Mouse (Mus musculus) heart, embryonic 14.5 days (tissue): Measurements from ENCODE around the gene Irf2bp2. TPM values are rescaled to one million over a fixed set of nuclear protein-coding genes. Genes with fewer than 3 reads are reported as not detected.

Experiments used
- ATAC-seq: fragments of 200-750 bp; cut with Nextera tagmentation; 2 replicates; pipeline ENCODE4 v1.8.0; 2017; ENCODE audit warnings: low read depth, moderate TSS enrichment; ENCODE audit not compliant: insufficient number of reproducible peaks, insufficient read depth, low FRiP score
- H3K27ac ChIP-seq, 2 experiments: fragments of 200-500 bp in 1 of 2; fragments of 300-500 bp in 1 of 2; sonication (generic) in 1 of 2; replicated peaks in 1 of 2; 2 replicates each; pipeline ENCODE4 v1.5.1; 2012 to 2014; ENCODE audit warnings: low read depth in 2 of 2, low read length in 2 of 2, control low read depth in 1 of 2, mild to moderate bottlenecking in 1 of 2, mixed read lengths in 1 of 2; ENCODE audit not compliant: control insufficient read depth in 1 of 2, insufficient read depth in 1 of 2
- H3K27me3 ChIP-seq: fragments of 300-500 bp; sonication (generic); 2 replicates; pipeline ENCODE4 v1.6.1; 2014; ENCODE audit warnings: mild to moderate bottlenecking, low read length, control low read depth; ENCODE audit not compliant: control insufficient read depth, insufficient read depth
- H3K36me3 ChIP-seq: fragments of 300-500 bp; sonication (generic); 2 replicates; pipeline ENCODE4 v1.6.1; 2014; ENCODE audit warnings: mild to moderate bottlenecking, control low read depth, low read length, mixed read lengths; ENCODE audit not compliant: control insufficient read depth, insufficient read depth
- H3K4me1 ChIP-seq, 2 experiments: fragments of 200-500 bp in 1 of 2; fragments of 300-500 bp in 1 of 2; sonication (generic) in 1 of 2; 2 replicates each; pipeline ENCODE4 v1.6.1; 2012 to 2014; ENCODE audit warnings: low read length in 2 of 2, control low read depth in 1 of 2, mixed read lengths in 1 of 2; ENCODE audit not compliant: control insufficient read depth in 2 of 2, insufficient read depth in 2 of 2
- H3K4me2 ChIP-seq: fragments of 300-500 bp; sonication (generic); 2 replicates; pipeline ENCODE4 v1.6.1; 2014; ENCODE audit warnings: mild to moderate bottlenecking, low read length
- H3K4me3 ChIP-seq, 2 experiments: fragments of 200-500 bp in 1 of 2; fragments of 300-500 bp in 1 of 2; sonication (generic) in 1 of 2; 2 replicates each; pipeline ENCODE4 v1.5.1; 2012 to 2014; ENCODE audit warnings: low read length in 2 of 2, mild to moderate bottlenecking in 2 of 2, control low read depth in 1 of 2, low read depth in 1 of 2, moderate library complexity in 1 of 2; ENCODE audit not compliant: control insufficient read depth in 1 of 2, insufficient read depth in 1 of 2
- H3K9ac ChIP-seq: fragments of 300-500 bp; sonication (generic); 2 replicates; pipeline ENCODE4 v1.6.1; 2014; ENCODE audit warnings: mild to moderate bottlenecking, low read length
- H3K9me3 ChIP-seq: fragments of 300-500 bp; sonication (generic); 2 replicates; pipeline ENCODE4 v1.6.1; 2016; ENCODE audit warnings: low read length, control low read depth; ENCODE audit not compliant: control insufficient read depth
- WGBS: fragments of 180-500 bp; shearing (Covaris S2); extraction: QIAGEN DNeasy Blood & Tissue Kit; methylation state at CpG from one replicate; pipeline ENCODE4 v1.1.7; 2014; 5-methylcytosine and 5-hydroxymethylcytosine counted together
- polyA plus RNA-seq: library from polyadenylated mRNA; unstranded; fragments of >200 nt; fragmentation: Nextera tagmentation; extraction: Ambion mirVana; gene quantifications from 2 replicates; pipeline ENCODE4 v1.2.1, GENCODE M21; 2014

Irf2bp2 gene
- polyA plus RNA-seq, 1 experiment from 2014 or later: 9.1 TPM

DNA sequence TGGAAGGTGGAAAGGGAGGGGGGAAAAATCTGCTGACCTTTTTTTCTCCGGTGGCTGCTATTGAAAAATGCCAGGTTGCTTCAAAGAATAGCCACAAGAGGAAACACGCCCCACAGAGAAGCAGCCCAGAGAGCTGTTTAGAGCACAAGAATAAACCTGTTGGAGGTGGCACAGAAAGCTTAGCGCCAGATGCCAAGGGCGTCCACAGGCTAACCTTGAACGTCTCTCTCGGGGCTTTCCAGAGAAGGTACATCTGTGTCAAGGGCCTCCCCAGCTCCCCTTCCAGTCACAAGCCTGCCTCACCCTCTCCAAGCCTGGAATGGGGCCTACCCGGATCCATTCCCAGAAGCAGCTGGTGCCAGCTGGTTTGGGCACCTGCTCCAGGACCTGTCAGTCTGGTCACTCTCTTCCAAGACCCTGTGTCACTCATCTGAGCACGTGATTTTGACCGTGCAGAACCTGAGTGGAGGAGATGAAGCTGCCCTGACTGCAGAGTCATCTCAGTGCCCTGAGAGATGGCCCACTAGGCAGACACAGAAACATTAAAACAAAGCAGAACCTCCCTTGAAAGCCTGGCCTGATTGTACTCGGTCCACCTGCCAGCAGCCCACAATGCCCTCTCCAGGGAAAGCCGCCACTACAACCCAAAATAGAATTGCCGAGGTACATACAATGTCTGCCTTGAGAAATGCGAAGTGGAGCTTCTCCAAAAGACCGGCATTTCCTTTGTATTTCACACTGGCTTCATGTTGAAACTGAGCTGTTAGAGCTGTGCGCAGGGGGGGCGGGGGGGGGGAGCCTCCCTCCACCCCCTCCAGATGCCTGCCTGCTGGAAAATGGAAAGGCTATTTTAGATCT is 1.6 kb upstream of the Irf2bp2 start:
- no peaks in the 10 kb centered on the region for H3K27me3 ChIP-seq
- H3K4me1 ChIP-seq: peaks cover 31 to 38% of the 10 kb centered on the region in 2 experiments
- peak overlapping the region; percentile 89 for H3K4me2 ChIP-seq
- WGBS: 9% methylated on average over 16 of the region's 16 CpGs
- peaks cover 22% of the 10 kb centered on the region for H3K36me3 ChIP-seq
- H3K9me3 ChIP-seq: no peaks in the 10 kb centered on the region
- H3K27ac ChIP-seq: peak overlapping the region; percentile 99 to 100
- ATAC-seq: no peak
- peak overlapping the region; percentile 67 to 100 for H3K4me3 ChIP-seq
- H3K9ac ChIP-seq: peak overlapping the region; percentile 100

DNA sequence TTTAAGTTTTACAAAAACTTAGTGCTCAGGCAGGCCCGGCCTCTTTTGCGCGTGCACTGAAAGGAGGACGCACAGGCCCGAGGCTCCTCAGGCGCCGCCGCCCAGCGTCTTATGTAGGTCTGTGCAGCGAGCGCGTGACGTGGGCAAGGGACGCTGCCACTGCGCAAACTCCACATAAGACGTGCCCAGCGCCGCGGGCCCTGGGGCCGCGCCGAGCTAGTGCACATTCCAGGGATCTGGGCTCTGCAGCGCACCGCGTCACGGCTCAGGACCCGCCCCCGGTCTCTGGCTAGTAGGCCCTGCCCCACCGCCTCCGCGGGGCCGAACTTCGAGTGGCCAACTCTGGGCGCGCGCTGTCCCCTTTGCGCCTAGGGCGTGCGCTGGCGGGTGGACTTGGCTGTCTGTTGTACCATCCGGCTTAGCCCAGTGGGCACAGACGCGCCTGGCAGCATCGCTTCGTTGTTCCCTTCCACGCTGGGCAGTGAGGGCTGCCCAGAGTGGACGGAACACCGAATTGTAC is 755 bp upstream of the Irf2bp2 start:
- Histone ChIP-seq H3K36me3 (peaks cover 30% of the 10 kb centered on the region), H3K4me3 (peak overlapping the region; percentile 67 to 100), H3K9ac (peak overlapping the region; percentile 100), H3K4me2 (peak overlapping the region; percentile 89), H3K9me3 (no peaks in the 10 kb centered on the region), H3K27ac (peak overlapping the region; percentile 99 to 100), H3K27me3 (no peaks in the 10 kb centered on the region), H3K4me1 (peaks cover 31 to 37% of the 10 kb centered on the region in 2 experiments)
- ATAC-seq: peak; percentile 88
- under 1% methylated on average over 48 of the region's 48 CpGs for WGBS

GRCm38 (mm10) chr8:126592771-126593571 is 815 bp downstream of the Irf2bp2 start:
- H3K27ac ChIP-seq: peak overlapping the region; percentile 97 to 100
- no peaks in the 10 kb centered on the region for H3K27me3 ChIP-seq

GRCm38 (mm10) chr8:126592381-126592770 is 1.4 kb downstream of the Irf2bp2 start:
- peak overlapping the region; percentile 85 for H3K4me2 ChIP-seq
- peak overlapping the region; percentile 97 to 100 for H3K27ac ChIP-seq
- no peaks in the 10 kb centered on the region for H3K9me3 ChIP-seq
- H3K36me3 ChIP-seq: peaks cover 46% of the 10 kb centered on the region
- no peak for ATAC-seq
- no peaks in the 10 kb centered on the region for H3K27me3 ChIP-seq
- WGBS: under 1% methylated on average over 39 of the region's 45 CpGs
- peak overlapping the region; percentile 100 for H3K9ac ChIP-seq
- H3K4me1 ChIP-seq: peaks cover 20 to 27% of the 10 kb centered on the region in 2 experiments
- peak overlapping the region; percentile 81 to 100 for H3K4me3 ChIP-seq

More at GRCm38 (mm10) chr8:126592771-126593571, 815 bp downstream of the Irf2bp2 start:
- WGBS: under 1% methylated on average over 98 of the region's 113 CpGs
- H3K4me1 ChIP-seq: peaks cover 25 to 27% of the 10 kb centered on the region in 2 experiments
- peak overlapping the region; percentile 81 to 100 for H3K4me3 ChIP-seq
- peak overlapping the region; percentile 85 for H3K4me2 ChIP-seq
- peak overlapping the region; percentile 100 for H3K9ac ChIP-seq
- H3K36me3 ChIP-seq: peaks cover 40% of the 10 kb centered on the region
- no peak for ATAC-seq
- H3K9me3 ChIP-seq: no peaks in the 10 kb centered on the region

- Histone ChIP-seq H3K36me3 (peaks cover 50% of the 10 kb centered on the region), H3K4me1 (peaks cover 15 to 27% of the 10 kb centered on the region in 2 experiments), H3K9ac (peak overlapping the region; percentile 100), H3K9me3 (no peaks in the 10 kb centered on the region), H3K27ac (peak overlapping the region; percentile 97 to 100), H3K27me3 (no peaks in the 10 kb centered on the region), H3K4me3 (peak overlapping the region; percentile 81 to 100), H3K4me2 (peak overlapping the region; percentile 85)
- under 1% methylated on average over 9 of the region's 9 CpGs for WGBS
- ATAC-seq: no peak
Measured at GRCm38 (mm10) chr8:126591821-126592268, 1.9 kb downstream of the Irf2bp2 start.

DNA sequence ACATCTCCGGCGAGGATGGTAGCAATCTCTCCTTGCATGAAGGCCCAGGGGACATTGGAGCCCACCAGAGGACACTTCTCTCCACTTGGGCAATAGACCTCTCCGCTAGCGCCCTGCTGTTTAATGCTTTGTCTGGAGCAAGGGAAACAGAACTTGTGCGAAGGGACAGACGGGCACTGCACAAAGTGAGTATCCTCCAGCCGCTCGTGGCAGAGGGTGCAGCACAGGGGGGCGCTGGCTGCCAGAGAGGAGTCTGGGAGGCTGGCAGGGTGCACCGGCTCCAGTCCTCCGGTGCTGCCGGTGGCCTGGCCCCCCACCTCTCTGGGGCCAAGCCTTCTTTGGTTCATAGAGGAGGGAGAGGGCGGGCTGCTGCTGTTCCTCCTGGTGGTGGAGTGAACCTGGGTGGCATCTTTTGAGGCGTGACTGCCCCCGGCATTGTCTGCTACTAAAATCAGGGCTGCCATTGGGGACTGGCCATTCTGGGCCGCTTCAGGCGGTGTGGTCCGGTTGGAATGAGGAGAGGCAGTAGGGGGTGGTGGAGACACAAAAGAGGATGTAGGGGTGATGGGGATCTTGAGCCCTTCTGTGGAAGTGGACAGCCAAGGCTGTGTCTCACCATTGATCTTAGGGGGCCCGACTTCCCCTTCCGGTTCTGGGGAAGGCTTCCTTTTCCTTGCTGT is 2.5 kb downstream of the Irf2bp2 start:
- no peaks in the 10 kb centered on the region for H3K27me3 ChIP-seq
- no peaks in the 10 kb centered on the region for H3K9me3 ChIP-seq
- 2% methylated on average over 20 of the region's 20 CpGs for WGBS
- peaks cover 10 to 27% of the 10 kb centered on the region in 2 experiments for H3K4me1 ChIP-seq
- peak overlapping the region; percentile 81 to 100 for H3K4me3 ChIP-seq
- H3K9ac ChIP-seq: peak overlapping the region; percentile 100
- H3K27ac ChIP-seq: peak overlapping the region; percentile 97 to 100
- no peak for ATAC-seq
- peaks cover 56% of the 10 kb centered on the region for H3K36me3 ChIP-seq
- H3K4me2 ChIP-seq: peak overlapping the region; percentile 85

- peaks cover 10 to 33% of the 10 kb centered on the region in 2 experiments for H3K4me1 ChIP-seq
- no peaks in the 10 kb centered on the region for H3K27me3 ChIP-seq
- WGBS: 13% methylated on average over 4 of the region's 4 CpGs
- H3K27ac ChIP-seq: peak overlapping the region; percentile 90 to 100
- H3K4me3 ChIP-seq: peak overlapping the region; percentile 68 to 100
- H3K9me3 ChIP-seq: no peaks in the 10 kb centered on the region
- H3K36me3 ChIP-seq: peaks cover 62% of the 10 kb centered on the region
- peak overlapping the region; percentile 100 for H3K9ac ChIP-seq
- peak overlapping the region; percentile 85 for H3K4me2 ChIP-seq
- ATAC-seq: no peak
Measured at GRCm38 (mm10) chr8:126590599-126590998, 3.2 kb downstream of the Irf2bp2 start.
